Mouse (Mus musculus): ENCODE measurements at regions not wholly inside any gene's neighbourhood (a gene's known extent, or its start where the extent isn't known, plus 50 kb on each side); places are given as distances from the start of the nearest gene placed in this dataset.

GRCm38 (mm10) chr10:126498726-126499125 lies 402.4 kb downstream of the Atp23 start:
- no peaks in the 10 kb centered on the region for H3K27me3 ChIP-seq
- ChIA-PET POLR2A (no interaction called here), CTCF (no interaction called here)
- ATAC-seq: no peak
- TF ChIP-seq CTCF (IDR thresholded peaks at IDR 0.05): no peak
- in situ Hi-C loops (cut with MboI; ENCODE audit: low pct_unique_long_range_greater_than_20kb): no loop called here
- DNase-seq (ENCODE audit: low read depth, low spot score): no peak

DNA sequence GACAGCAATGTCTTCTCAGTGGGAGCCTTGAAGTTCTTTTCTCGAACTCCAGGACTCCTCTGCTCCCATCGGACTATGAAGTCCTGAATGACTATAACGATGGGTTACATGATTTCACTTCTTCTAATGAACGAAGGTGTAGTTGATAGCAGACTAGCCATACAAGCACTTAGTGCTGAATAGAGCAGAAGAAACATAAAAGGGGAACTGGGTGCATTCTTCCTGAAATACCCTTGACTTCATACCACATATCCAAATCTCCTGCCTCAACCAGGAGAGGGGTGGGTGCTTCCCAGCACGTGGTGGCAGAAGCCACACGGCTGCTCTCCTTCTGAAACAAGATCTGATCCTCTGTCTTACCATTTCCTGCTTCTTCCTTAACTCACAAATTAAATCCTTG lies 407.4 kb downstream of the Atp23 start:
- no peaks in the 10 kb centered on the region for H3K27me3 ChIP-seq
- in situ Hi-C loops (cut with MboI; ENCODE audit: low pct_unique_long_range_greater_than_20kb): no loop called here
- POLR2A ChIA-PET: no interaction called here
- ATAC-seq (no peak), DNase-seq (ENCODE audit: low read depth, low spot score) (no peak)
- TF ChIP-seq CTCF (IDR thresholded peaks at IDR 0.05): no peak
- CTCF ChIA-PET: no interaction called here

DNA sequence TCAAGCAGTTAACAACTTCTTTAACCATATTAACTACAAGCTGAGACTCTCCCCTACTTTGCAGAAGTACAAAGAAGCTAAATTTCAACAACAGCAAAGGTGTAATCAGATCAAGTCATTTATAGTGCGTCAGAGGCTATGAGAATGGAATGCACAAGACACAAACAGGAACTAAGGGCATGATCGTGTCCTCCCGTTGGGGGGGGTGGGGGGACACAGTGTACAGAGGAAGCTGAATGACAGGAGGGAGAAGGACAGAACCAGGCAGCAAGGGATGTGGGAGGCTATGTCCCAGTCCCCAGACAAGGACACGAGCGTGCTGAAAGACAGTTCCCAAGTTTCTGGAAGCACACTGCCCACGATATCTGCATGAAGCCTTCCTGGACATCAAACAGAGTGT lies 408.9 kb downstream of the Atp23 start:
- no peak for ATAC-seq
- in situ Hi-C loops (cut with MboI; ENCODE audit: low pct_unique_long_range_greater_than_20kb): no loop called here
- CTCF ChIA-PET: no interaction called here

DNA sequence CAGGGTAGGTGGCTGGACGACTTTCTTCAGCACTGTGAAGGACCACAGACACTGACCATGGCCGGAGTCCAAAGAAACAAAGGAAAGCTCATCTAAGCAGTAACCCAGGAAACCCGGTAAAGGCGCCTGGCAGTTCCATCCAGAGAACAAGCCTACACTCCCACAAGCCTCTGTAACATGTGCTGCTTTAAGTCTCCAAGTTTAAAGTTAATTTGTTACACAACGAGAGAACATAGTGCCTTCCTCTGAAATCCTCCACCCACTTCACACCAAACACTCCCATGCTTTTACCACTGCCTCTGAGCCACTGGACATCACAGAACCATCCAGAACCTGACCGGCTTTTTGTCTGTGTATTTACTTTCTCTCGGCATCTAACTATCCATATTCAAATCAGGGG lies 416.0 kb downstream of the Atp23 start:
- ATAC-seq: no peak
- in situ Hi-C loops (cut with MboI; ENCODE audit: low pct_unique_long_range_greater_than_20kb): no loop called here
- no peak for TF ChIP-seq CTCF (IDR thresholded peaks at IDR 0.05)
- POLR2A ChIA-PET: no interaction called here
- H3K27me3 ChIP-seq: no peaks in the 10 kb centered on the region
- DNase-seq (ENCODE audit: low read depth, low spot score): no peak
- CTCF ChIA-PET: interaction anchor here (0.7 to 1.5 kb wide), 3 partner anchors 11 to 23 kb away, joined by 3 to 6 read pairs (median 5); no protein-coding TSS in a partner anchor

More for the DNA sequence above, 408.9 kb downstream of the Atp23 start:
- TF ChIP-seq CTCF (IDR thresholded peaks at IDR 0.05): no peak
- no peaks in the 10 kb centered on the region for H3K27me3 ChIP-seq
- POLR2A ChIA-PET: interaction anchor here (0.6 kb wide), 1 partner anchor 39 kb away, joined by 3 read pairs; no protein-coding TSS in a partner anchor
- DNase-seq (ENCODE audit: low read depth, low spot score): no peak

GRCm38 (mm10) chr10:126483479-126483878 lies 417.7 kb downstream of the Atp23 start:
- no peaks in the 10 kb centered on the region for H3K27me3 ChIP-seq
- DNase-seq (ENCODE audit: low read depth, low spot score) (no peak), ATAC-seq (no peak)
- TF ChIP-seq CTCF (IDR thresholded peaks at IDR 0.05): no peak
- in situ Hi-C loops (cut with MboI; ENCODE audit: low pct_unique_long_range_greater_than_20kb): no loop called here
- CTCF ChIA-PET: interaction anchor here (1.5 kb wide), 1 partner anchor 13 kb away, joined by 6 read pairs; no protein-coding TSS in a partner anchor
- POLR2A ChIA-PET: no interaction called here

- POLR2A ChIA-PET: interaction anchor here (0.6 kb wide), 1 partner anchor 505 kb away, joined by 3 read pairs; no protein-coding TSS in a partner anchor
- H3K27me3 ChIP-seq: no peaks in the 10 kb centered on the region
- no peak for DNase-seq (ENCODE audit: low read depth, low spot score)
- in situ Hi-C loops (cut with MboI; ENCODE audit: low pct_unique_long_range_greater_than_20kb): no loop called here
- ATAC-seq: no peak
- CTCF ChIA-PET: no interaction called here
- no peak for TF ChIP-seq CTCF (IDR thresholded peaks at IDR 0.05)
Measured at GRCm38 (mm10) chr10:126480382-126480781, 420.8 kb downstream of the Atp23 start.

DNA sequence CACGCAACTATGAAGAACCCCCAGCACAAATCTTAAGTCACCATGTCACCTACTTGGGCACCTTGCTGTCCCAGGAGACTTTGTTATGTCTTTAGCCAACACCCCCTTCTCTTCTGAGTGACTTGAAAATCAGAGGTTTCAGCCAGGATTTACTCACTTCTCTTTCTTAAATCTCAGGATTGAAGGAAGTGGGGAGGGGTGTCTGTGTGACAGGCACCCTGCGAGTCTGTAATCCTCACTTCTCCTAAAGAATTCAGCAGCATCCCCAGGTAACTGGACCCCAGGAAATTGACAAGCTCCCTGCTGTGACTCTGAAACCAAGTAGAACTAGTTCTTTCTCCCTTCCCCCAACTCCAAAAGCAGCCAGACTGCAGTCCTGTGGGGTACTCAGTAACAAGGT lies 421.4 kb downstream of the Atp23 start:
- DNase-seq (ENCODE audit: low read depth, low spot score): no peak
- in situ Hi-C loops (cut with MboI; ENCODE audit: low pct_unique_long_range_greater_than_20kb): no loop called here
- no peaks in the 10 kb centered on the region for H3K27me3 ChIP-seq
- TF ChIP-seq CTCF (IDR thresholded peaks at IDR 0.05): no peak
- ChIA-PET POLR2A (interaction anchor here (0.6 kb wide), 1 partner anchor 504 kb away, joined by 3 read pairs; no protein-coding TSS in a partner anchor), CTCF (no interaction called here)
- no peak for ATAC-seq

DNA sequence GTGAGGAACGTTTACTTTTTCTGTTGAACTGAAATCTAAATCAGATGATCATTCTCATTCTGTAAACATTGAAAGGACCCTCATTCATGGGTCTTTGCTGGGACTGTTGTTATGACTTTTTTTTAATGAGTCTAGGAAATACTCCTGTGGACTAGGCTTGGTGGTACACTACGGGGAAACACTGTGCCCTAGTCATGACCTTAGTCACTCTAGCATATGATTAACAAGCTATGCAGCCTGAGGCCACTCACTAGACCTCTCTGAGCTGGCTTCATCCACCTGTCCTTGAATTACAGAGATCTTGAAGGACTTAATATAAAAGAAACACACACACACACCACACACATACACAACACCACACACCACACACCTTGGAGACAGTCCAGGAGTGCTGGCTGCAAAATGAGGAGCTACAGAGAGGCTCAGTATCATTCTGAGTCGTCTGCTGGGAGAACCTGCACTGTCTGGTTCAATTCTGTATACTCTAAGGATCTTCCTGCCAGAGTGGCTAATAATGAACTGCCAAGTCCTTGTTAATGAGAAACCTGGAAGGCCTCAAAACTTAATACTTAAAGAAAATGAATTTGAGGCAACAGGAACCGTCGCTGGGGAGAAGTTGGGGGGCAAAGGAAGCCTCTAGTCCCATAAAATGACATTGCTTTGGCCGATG lies 428.0 kb downstream of the Atp23 start:
- CTCF ChIA-PET: interaction anchor here (0.9 to 1.8 kb wide), 4 partner anchors 8 to 55 kb away, joined by 3 to 5 read pairs (median 4); no protein-coding TSS in a partner anchor
- ATAC-seq: no peak

DNA sequence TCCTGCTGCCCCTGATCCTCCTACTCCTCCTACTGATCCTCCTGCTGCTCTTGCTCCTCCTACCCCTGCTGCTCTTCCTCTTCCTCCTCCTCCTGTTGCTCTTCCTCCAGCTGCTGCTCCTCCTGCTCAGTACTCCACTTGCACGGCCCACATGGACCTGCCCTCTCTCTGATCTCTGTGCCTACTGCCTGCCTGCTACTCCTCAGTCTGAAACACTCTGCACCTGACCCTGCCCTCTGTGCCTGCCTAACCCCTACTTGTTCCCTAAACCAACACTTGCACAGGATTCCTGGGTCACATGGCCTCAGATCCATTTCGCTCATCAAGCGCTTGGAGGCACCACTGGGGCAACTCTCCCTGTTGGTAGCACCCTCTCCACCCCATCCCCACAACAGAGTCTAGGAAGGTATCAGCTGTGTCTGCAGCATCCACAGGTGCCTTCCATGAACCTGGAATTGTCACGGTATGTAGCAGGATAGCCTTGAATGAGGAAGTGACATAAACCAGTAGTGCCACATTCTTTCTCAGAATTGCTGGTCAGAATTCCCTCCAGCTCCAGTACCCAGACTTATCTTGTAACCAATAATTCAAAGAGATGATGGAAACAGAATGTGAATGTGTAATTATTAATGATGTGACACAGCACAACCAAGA lies 430.2 kb downstream of the Atp23 start:
- in situ Hi-C loops (cut with MboI; ENCODE audit: low pct_unique_long_range_greater_than_20kb): no loop called here
- ChIA-PET POLR2A (no interaction called here), CTCF (no interaction called here)
- TF ChIP-seq CTCF (IDR thresholded peaks at IDR 0.05): no peak
- no peak for ATAC-seq
- no peaks in the 10 kb centered on the region for H3K27me3 ChIP-seq
- DNase-seq (ENCODE audit: low read depth, low spot score): no peak

More for the DNA sequence above, 428.0 kb downstream of the Atp23 start:
- TF ChIP-seq CTCF (IDR thresholded peaks at IDR 0.05): no peak
- DNase-seq (ENCODE audit: low read depth, low spot score): no peak
- in situ Hi-C loops (cut with MboI; ENCODE audit: low pct_unique_long_range_greater_than_20kb): no loop called here
- H3K27me3 ChIP-seq: no peaks in the 10 kb centered on the region
- POLR2A ChIA-PET: no interaction called here

GRCm38 (mm10) chr10:126462770-126463169 lies 438.4 kb downstream of the Atp23 start:
- no peaks in the 10 kb centered on the region for H3K27me3 ChIP-seq
- CTCF ChIA-PET: no interaction called here
- in situ Hi-C loops (cut with MboI; ENCODE audit: low pct_unique_long_range_greater_than_20kb): no loop called here
- DNase-seq (ENCODE audit: low read depth, low spot score) (no peak), ATAC-seq (no peak)
- POLR2A ChIA-PET: interaction anchor here (0.6 kb wide), 1 partner anchor 75 kb away, joined by 3 read pairs; no protein-coding TSS in a partner anchor
- TF ChIP-seq CTCF (IDR thresholded peaks at IDR 0.05): no peak

DNA sequence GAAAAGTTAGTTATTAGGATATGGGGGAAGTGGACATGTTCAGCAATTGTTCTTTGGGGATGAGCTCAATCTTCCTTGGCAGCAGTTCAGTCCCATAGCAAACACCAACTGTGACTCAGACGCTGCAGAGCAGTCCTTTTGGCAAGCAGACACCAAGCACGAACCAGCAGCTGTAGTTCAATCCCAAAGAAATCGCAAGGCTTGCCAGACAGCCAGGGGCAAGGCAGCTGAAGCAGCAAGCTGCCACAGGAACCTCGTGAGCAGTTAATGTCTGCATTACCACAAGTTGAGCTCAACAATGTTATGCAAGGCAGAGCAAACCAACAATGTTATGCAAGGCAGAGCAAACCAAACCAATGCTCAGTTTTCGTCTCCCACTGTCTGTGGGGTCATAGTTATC lies 442.6 kb downstream of the Atp23 start:
- ChIA-PET CTCF (interaction anchor here (0.8 kb wide), 1 partner anchor 11 kb away, joined by 3 read pairs; no protein-coding TSS in a partner anchor), POLR2A (no interaction called here)
- DNase-seq (ENCODE audit: low read depth, low spot score) (no peak), ATAC-seq (no peak)
- in situ Hi-C loops (cut with MboI; ENCODE audit: low pct_unique_long_range_greater_than_20kb): no loop called here
- no peaks in the 10 kb centered on the region for H3K27me3 ChIP-seq
- no peak for TF ChIP-seq CTCF (IDR thresholded peaks at IDR 0.05)
